ENCODE assay signal across 14 mouse cellular contexts in genomic region chr8:71637149-71638095, GRCm38 (mm10).
"Had no signal": no experiment of that assay in that cellular context is flagged by ENCODE, and none has a peak within 500 bp of the region (broad histone marks: within the 10 kb centered on the region; RNA-seq: fewer than 3 reads in every experiment).

No protein-coding gene starts in this region.

- H3K4me2 ChIP-seq: liver, embryonic 11.5 days; liver, embryonic 15.5 days; midbrain, embryonic 11.5 days; neural tube, embryonic 15.5 days had no signal

- H3K9me3 ChIP-seq: liver, embryonic 15.5 days; neural tube, embryonic 15.5 days had no signal

- H3K36me3 ChIP-seq: limb, embryonic 10.5 days; liver, embryonic 15.5 days had no signal

- H3K9ac ChIP-seq: liver, embryonic 15.5 days; neural tube, embryonic 15.5 days had no signal

- H3K27ac ChIP-seq: left cerebral cortex, adult 2 months; limb, embryonic 10.5 days; liver, embryonic 15.5 days; neural tube, embryonic 15.5 days; stomach, postnatal 0 days had no signal

- DNase-seq: kidney, adult 8-10 months; kidney, postnatal 25 days; lung, adult 2 months; lung, postnatal 36 days; right cerebral cortex, adult 18-20 months; right cerebral cortex, postnatal 25 days; thymus, postnatal 14 days had no signal

- H3K4me3 ChIP-seq: left cerebral cortex, adult 2 months; limb, embryonic 10.5 days; liver, embryonic 15.5 days; neural tube, embryonic 15.5 days had no signal
